Mouse (Mus musculus) adipocyte (in vitro differentiated cells): Measurements from ENCODE around the gene Wdr78.

Source experiments
- DNase-seq: peaks from one replicate; pipeline ENCODE4 v3.0.0-alpha.2; 2016; ENCODE audit warnings: low spot score

The Wdr78 gene

DNA sequence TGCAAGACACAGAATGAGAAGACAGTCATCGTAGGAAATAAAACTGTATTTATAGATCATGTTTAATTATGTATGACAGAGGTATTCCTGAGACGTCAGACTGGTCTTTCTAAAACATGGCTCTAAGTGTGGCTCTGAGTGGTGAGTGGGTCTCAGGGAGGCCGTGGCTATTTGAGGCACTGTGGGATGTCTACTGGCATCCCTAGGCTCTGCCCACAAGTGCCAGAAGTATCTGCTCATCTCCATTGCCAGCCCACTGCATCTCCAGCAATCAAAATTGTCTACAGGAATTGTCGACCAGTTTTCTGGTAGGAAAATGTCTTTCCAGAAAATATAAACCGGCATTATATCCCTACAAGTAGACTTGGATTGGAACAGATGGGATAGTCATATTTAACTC is 57.4 kb downstream of the Wdr78 start:
- no peak for DNase-seq

- DNase-seq = no peak
Measured at GRCm38 (mm10) chr4:103048046-103048445, 66.3 kb downstream of the Wdr78 start.

DNA sequence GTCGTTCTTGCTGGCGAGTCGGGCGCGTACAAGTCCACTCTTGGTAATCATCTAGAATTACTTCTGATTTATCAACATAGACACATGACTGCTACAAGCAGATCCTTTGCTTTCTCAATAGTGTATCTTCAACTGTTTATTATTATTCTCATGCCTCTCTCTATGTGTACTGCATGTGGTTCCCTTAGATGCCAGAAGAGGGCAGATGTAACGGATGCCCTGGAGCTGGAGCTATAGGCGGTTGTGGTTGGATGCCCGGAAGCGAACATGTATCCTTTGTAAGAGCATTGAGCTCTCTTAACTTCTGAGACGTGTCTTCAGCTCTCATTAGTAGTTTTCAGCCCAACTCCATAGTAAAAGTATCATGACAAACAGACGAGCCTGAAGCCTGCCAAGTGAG is 71.4 kb downstream of the Wdr78 start:
- no peak for DNase-seq

DNA sequence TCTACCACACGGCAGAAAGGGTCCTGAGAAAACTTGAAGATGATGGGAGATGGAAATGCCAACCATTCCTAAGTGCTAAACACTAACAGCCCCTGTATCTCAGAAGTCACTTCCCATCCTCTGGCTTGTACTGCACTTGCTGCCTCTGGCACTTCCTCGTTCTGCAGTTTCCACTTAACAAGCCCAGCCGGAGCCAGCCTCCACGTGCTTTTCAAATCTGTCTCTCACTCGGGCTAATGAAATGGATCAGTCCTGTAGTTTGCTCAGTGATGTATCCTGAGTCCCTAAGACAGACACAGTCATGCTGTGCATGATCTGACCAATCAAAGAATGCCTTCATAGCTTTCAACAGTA is 74.5 kb downstream of the Wdr78 start:
- DNase-seq = no peak

GRCm38 (mm10) chr4:103039103-103039837 is 75.1 kb downstream of the Wdr78 start:
- no peak for DNase-seq

- DNase-seq = no peak
Measured at GRCm38 (mm10) chr4:103028177-103029088, 85.9 kb downstream of the Wdr78 start.

DNA sequence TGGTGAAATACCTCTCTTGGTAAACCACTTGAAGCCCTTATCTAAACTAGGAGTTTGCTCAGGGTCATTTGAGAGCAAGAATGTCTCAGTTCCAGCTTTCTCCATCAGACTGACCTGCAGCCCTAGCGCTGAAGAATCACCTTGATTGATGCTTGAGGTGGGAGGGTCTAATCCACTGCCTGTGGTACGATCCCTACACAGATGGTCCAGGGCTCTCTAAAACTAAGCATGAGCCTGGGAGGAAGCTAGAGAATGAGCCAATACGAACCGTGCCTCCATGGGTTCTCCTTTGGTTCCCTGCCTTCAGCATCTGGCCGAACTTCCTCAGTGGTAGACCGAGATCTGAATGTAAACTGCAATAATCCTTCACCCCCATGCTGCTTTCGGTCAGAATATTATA is 86.6 kb downstream of the Wdr78 start:
- DNase-seq = no peak

DNA sequence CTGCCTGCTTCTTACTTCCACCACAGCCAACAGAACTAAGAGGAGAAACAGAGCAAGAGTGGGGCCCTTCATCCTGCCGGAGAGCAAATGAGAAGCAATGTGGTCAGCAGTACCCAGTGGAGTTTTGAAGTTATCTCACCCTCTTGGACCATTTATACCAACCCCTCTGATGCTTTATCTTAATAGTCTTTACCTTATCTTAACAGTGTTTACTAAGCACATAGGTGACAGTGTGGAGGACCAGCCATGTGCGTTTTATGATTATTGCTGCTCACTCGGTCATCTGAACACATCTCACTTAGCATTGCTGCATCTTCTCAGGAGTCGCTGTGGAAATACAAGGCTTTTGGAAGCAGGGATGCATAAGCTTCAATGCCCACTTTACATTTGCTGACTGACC is 87.7 kb downstream of the Wdr78 start, which contains the start of gene Insl5:
TSS of gene Insl5 (minus strand) at position 222 of the 400 bp plus-strand sequence.
- DNase-seq = no peak

GRCm38 (mm10) chr4:103013490-103013889 is 100.9 kb downstream of the Wdr78 start:
- DNase-seq = peak; percentile 4

- DNase-seq = no peak
Measured at GRCm38 (mm10) chr4:103011823-103012222, 102.5 kb downstream of the Wdr78 start.

- DNase-seq = no peak
Measured at GRCm38 (mm10) chr4:103010734-103011133, 103.6 kb downstream of the Wdr78 start.

DNA sequence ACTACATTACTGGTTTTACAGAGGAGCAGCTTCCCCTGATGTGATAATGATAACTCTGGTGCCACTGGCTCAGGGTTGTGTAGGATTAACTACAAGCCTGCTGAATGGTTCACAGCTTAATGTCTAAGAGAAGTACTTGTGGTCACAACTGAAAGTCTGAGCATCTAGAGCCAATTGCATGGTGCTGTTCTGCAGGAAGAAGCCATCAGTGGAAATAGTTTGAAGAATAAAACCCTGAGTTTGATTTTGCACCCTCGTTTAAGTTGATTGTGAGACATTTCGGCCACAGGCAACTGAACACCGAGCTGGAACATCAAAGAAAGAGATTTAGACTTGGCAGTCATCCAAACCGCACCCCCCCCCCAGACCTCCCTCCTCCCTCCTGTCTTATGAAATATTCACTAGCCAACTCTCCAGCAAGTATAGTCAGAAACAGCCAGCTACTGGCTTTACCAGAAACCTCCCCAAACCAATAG is 107.4 kb downstream of the Wdr78 start:
- DNase-seq = peak; percentile 3

- DNase-seq = no peak
Measured at GRCm38 (mm10) chr4:103006266-103006665, 108.1 kb downstream of the Wdr78 start.

DNA sequence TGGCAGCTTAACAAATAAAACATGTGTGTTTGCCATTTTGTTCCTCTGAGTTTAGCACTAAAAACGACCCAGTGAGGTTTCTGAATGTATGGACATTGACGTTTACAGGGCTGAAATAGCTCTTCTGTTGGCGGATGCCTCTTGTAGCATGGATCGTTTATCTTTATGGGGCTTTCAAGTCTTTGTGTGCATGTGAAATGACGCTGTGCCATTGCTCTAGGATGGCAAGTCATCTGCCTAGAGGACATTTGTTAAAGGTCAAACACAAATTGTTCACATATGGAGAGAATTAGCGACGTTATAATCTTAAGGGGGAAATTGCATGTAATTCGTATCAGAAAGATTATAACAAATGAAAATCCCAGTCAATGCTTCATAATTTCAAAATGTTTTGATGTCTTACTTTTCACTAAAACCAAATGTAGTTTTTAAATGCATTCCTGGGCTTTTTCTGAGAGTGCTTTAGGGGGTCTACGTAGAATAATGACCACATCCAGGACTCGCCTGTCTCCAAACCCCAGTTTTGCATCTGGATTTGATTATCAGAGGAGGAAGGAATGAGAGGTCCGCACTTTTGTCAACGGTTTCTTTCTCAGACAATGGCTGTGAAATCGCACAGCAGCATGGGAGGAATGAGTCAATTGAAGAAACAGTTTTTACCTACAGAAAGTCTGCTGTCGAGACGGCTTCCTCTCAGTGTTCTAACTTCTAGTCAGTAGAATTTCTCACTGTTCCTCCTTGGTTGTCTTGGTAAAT is 109.0 kb downstream of the Wdr78 start:
- DNase-seq = peak; percentile 4

- no peak for DNase-seq
Measured at GRCm38 (mm10) chr4:103004681-103005080, 109.7 kb downstream of the Wdr78 start.

- DNase-seq = no peak
Measured at GRCm38 (mm10) chr4:102991685-102992084, 122.7 kb downstream of the Wdr78 start.

GRCm38 (mm10) chr4:102990595-102991340 is 123.6 kb downstream of the Wdr78 start:
- DNase-seq = no peak

DNA sequence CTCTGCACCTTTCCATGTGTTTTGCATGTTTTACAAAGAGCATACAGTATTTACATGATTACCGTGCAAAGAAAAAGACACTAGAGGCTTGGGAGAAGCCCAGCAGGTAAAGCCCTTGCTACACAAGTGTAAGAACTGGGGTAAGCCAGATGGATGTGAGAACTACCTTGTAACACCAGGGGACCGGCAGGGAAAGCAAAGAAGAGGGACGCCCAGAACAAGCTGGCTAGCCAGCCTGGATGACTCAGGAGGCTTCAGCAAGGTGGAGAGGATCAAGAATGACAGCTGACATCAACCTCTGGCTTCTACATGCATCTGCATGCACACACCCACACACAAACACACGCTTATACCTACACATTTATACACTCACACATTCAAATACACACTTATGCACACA is 124.3 kb downstream of the Wdr78 start:
- DNase-seq = no peak

DNA sequence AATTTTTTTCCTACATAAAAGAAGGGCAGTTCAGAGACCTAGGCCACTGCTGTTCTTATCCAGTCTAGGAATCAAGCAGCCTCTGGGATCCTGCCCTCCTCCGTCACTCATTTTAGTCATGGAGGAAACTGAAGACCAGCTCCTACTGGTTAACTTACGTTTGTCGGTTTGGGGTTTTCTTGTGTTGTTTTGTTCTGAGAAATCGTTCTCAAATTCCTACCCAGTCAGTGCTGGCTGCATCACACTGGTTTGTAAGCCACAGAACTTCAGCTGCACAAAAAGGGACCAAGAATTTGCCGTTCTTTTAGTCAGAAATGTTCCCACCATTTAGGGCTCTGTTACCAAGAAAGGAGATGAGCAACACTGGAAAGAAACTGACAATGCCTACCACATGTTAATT is 125.0 kb downstream of the Wdr78 start:
- no peak for DNase-seq

DNA sequence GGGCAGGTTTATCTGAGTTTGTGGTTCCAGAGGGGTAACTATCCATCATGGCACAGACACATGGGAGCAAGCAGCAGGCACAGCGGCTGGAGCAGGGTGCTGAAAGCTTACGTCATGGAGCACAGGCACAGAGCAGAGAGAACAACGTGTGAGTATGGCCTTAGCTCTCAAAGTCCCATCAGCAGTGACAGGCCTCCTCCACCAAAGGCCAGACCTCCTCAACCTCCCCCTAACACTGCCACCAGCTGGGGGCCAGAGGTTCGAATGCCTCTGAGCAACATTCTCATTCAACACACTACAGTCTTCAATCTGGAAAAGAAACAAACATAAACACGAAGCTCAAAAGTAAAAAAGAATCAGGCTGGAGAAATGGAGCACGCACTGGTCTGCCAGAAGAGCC is 125.8 kb downstream of the Wdr78 start:
- no peak for DNase-seq
